Mouse (Mus musculus) small intestine, adult 2 months (tissue): Measurements from ENCODE around the gene Ppm1h.

Source experiments
- CTCF ChIP-seq: fragments of 200-500 bp; IDR thresholded peaks from 2 replicates; pipeline ENCODE4 v1.5.1; 2012; ENCODE audit warnings: low read depth, mild to moderate bottlenecking, control low read depth, inconsistent platforms, low read length, moderate library complexity, mixed read lengths; ENCODE audit not compliant: insufficient replicate concordance, insufficient read length; ENCODE audit errors: extremely low read depth
- POLR2A ChIP-seq: fragments of 200-500 bp; IDR thresholded peaks from 2 replicates; pipeline ENCODE4 v1.6.1; 2012; ENCODE audit warnings: low read depth, mild to moderate bottlenecking, control low read depth, inconsistent platforms, low read length, moderate library complexity

- TF ChIP-seq CTCF: no peak
- TF ChIP-seq POLR2A: no peak
Observed at GRCm38 (mm10) chr10:122872720-122873119, 194.2 kb downstream of the Ppm1h start.
